Mouse (Mus musculus) kidney, adult 2 months (tissue): ENCODE measurements around the gene Hpd. TPM values are rescaled to one million over a fixed set of nuclear protein-coding genes. Genes with fewer than 3 reads are reported as not detected.
A peak's percentile ranks its signal among the peaks of the same experiment; 100 is the strongest.

ENCODE experiments used
- DNase-seq: peaks from one replicate; pipeline ENCODE4 v3.0.0; 2021
- H3K27ac ChIP-seq: fragments of 200-500 bp; 2 replicates; pipeline ENCODE4 v1.5.1; 2012; ENCODE audit warnings: low read depth, low read length, control low read depth, inconsistent platforms; ENCODE audit not compliant: insufficient read depth
- H3K27me3 ChIP-seq: fragments of 200-500 bp; replicated peaks from 2 replicates; pipeline ENCODE4 v1.6.1; 2012; ENCODE audit warnings: mild to moderate bottlenecking, moderate library complexity, low read length, inconsistent platforms; ENCODE audit not compliant: control insufficient read depth, insufficient read depth
- H3K36me3 ChIP-seq: fragments of 200-500 bp; 2 replicates; pipeline ENCODE4 v1.6.1; 2012; ENCODE audit warnings: mild to moderate bottlenecking, moderate library complexity, low read length, inconsistent platforms; ENCODE audit not compliant: control insufficient read depth, insufficient read depth
- H3K4me1 ChIP-seq: fragments of 200-500 bp; 2 replicates; pipeline ENCODE4 v1.6.1; 2011; ENCODE audit warnings: low read length; ENCODE audit not compliant: control insufficient read depth, insufficient read depth
- H3K4me3 ChIP-seq: fragments of 200-500 bp; 2 replicates; pipeline ENCODE4 v1.5.1; 2011; ENCODE audit warnings: mild to moderate bottlenecking, low read depth, low read length, control low read depth; ENCODE audit not compliant: insufficient read depth
- CTCF ChIP-seq: fragments of 200-500 bp; conservative IDR thresholded peaks from 2 replicates; pipeline ENCODE4 v1.5.1; 2011; ENCODE audit warnings: low read depth, mild to moderate bottlenecking, control low read depth, low read length, moderate library complexity, mixed read lengths; ENCODE audit not compliant: insufficient read depth, insufficient read length
- POLR2A ChIP-seq: fragments of 200-500 bp; IDR thresholded peaks from one replicate; pipeline ENCODE4 v1.6.1; 2011; ENCODE audit warnings: low read depth, low read length, control low read depth
- WGBS: fragments of 180-500 bp; shearing (Covaris S2); methylation state at CpG from one replicate; pipeline ENCODE4 v1.1.7; 2018; 5-methylcytosine and 5-hydroxymethylcytosine counted together
- polyA plus RNA-seq: library from polyadenylated mRNA; depleted of rRNA; stranded (reverse); fragments of >200 nt; gene quantifications from 2 replicates; pipeline ENCODE4 v1.2.3, GENCODE M21; 2012; rRNA removed

Gene Hpd
- polyA plus RNA-seq, 1 experiment, result 418 TPM

- Histone ChIP-seq H3K4me3 (no peak overlapping the region), H3K36me3 (no peaks in the 10 kb centered on the region), H3K4me1 (no peaks in the 10 kb centered on the region), H3K27ac (no peak overlapping the region), H3K27me3 (no peaks in the 10 kb centered on the region)
- WGBS, result 83% methylated on average over 6 of the region's 6 CpGs
- DNase-seq, result no peak
- TF ChIP-seq POLR2A (no peak), CTCF (no peak)
Observed at GRCm38 (mm10) chr5:123127031-123127430, 55.5 kb downstream of the Hpd start.

- 49% methylated on average over 18 of the region's 18 CpGs for WGBS
- Histone ChIP-seq H3K4me1 (no peaks in the 10 kb centered on the region), H3K36me3 (no peaks in the 10 kb centered on the region), H3K27ac (peak overlapping the region; percentile 66), H3K27me3 (no peaks in the 10 kb centered on the region), H3K4me3 (no peak overlapping the region)
- no peak for TF ChIP-seq POLR2A
- TF ChIP-seq CTCF, result no peak
- peak; percentile 60 for DNase-seq
Observed at GRCm38 (mm10) chr5:123125638-123126406, 56.7 kb downstream of the Hpd start.

DNA sequence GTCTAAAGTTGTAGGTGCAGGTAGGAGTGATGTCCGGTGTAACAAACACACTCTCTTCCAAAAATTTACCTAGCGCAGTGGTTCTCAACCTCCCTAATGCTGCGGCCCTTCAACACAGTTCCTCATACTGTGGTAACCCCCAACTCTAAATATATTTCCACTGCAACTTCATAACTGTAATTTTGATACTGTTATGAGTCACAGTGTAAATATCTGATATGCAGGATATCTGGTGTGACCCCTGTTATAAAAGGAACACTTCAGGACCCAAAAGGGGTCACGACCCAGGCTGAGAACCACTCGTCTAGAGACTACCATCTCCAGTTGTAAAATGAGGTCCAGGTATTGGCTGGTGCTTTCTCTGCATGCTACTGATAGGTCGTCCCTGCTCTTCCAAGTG is 57.4 kb downstream of the Hpd start:
- 79% methylated on average over 6 of the region's 6 CpGs for WGBS
- Histone ChIP-seq H3K27me3 (no peaks in the 10 kb centered on the region), H3K36me3 (no peaks in the 10 kb centered on the region), H3K27ac (no peak overlapping the region), H3K4me1 (no peaks in the 10 kb centered on the region), H3K4me3 (no peak overlapping the region)
- no peak for TF ChIP-seq POLR2A
- TF ChIP-seq CTCF, result no peak
- DNase-seq, result no peak

DNA sequence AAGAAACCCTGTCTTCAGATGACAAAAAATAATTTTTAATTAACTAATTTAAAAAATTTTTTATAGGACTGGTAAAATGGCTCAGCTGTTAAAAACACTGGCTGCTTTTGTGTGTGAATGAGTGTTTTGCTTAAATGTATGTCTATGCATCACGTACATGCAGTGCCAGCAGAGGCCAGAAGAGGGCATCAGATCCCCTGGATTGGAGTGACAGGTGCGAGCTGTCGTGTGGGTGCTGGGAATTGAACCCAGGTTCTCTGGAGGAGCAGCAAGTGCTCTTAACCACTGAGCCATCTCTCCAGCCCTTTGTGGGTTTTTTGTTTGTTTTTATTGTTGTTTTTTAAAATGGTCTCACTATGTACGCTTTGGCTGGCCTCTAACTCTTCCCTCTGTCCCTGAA is 60.3 kb downstream of the Hpd start:
- H3K27me3 ChIP-seq, result no peaks in the 10 kb centered on the region
- H3K36me3 ChIP-seq, result no peaks in the 10 kb centered on the region
- 98% methylated on average over 4 of the region's 4 CpGs for WGBS
- no peak for DNase-seq
- TF ChIP-seq CTCF (peak; percentile 44), POLR2A (no peak)
- no peak overlapping the region for H3K4me3 ChIP-seq
- H3K27ac ChIP-seq, result no peak overlapping the region
- no peaks in the 10 kb centered on the region; the same call in 1 of the 2 replicates for H3K4me1 ChIP-seq

Other genes with a start within 250 kb of the Hpd start
- gene Kdm2b, start 192.9 kb downstream of the Hpd start, polyA plus RNA-seq, result 9.6 and 10.9 TPM in 2 replicates
- 63.2 and 90.6 TPM in 2 replicates for gene Orai1, start 167.7 kb downstream of the Hpd start, polyA plus RNA-seq
- gene Morn3, start 135.7 kb downstream of the Hpd start, polyA plus RNA-seq, result 0.06 and 0.08 TPM in 2 replicates
- 9.9 and 12.7 TPM in 2 replicates for gene Tmem120b, start 114.3 kb downstream of the Hpd start, polyA plus RNA-seq
- gene Rhof, start 50.0 kb downstream of the Hpd start, polyA plus RNA-seq, result 12.1 and 13.4 TPM in 2 replicates
- 6.7 and 8.8 TPM in 2 replicates for gene Setd1b, start 40.5 kb downstream of the Hpd start, polyA plus RNA-seq
- 34.2 and 35.1 TPM in 2 replicates for gene Psmd9, start 13.3 kb downstream of the Hpd start, polyA plus RNA-seq
- 2.6 and 2.9 TPM in 2 replicates for gene Wdr66, start 69.4 kb upstream of the Hpd start, polyA plus RNA-seq
- 23.4 and 25.4 TPM in 2 replicates for gene Bcl7a, start 161.1 kb upstream of the Hpd start, polyA plus RNA-seq
- gene Mlxip, start 212.1 kb upstream of the Hpd start, polyA plus RNA-seq, result 20.4 TPM in 2 replicates